Mouse (Mus musculus): Measurements from ENCODE around the gene Mtfr2. TPM values are rescaled to one million over a fixed set of nuclear protein-coding genes. Genes with fewer than 3 reads are reported as not detected.

The Mtfr2 gene
- polyA plus RNA-seq, 1 experiment from 2014 or later, result 2.4 TPM

GRCm38 (mm10) chr10:20390568-20390967 is 43.0 kb downstream of the Mtfr2 start:
- 74% methylated on average over 3 of the region's 3 CpGs for WGBS
- Histone ChIP-seq H3K4me1 (no peaks in the 10 kb centered on the region), H3K4me3 (replicated peaks) (no peak overlapping the region), H3K27me3 (no peaks in the 10 kb centered on the region), H3K27ac (no peak overlapping the region), H3K4me2 (no peak overlapping the region), H3K36me3 (replicated peaks) (no peaks in the 10 kb centered on the region), H3K9ac (no peak overlapping the region), H3K9me3 (no peaks in the 10 kb centered on the region)
- no peak for ATAC-seq (ENCODE audit: low FRiP score)

GRCm38 (mm10) chr10:20394815-20395214 is 47.2 kb downstream of the Mtfr2 start:
- Histone ChIP-seq H3K36me3 (replicated peaks) (no peaks in the 10 kb centered on the region), H3K9ac (no peak overlapping the region), H3K4me3 (replicated peaks) (no peak overlapping the region), H3K27ac (no peak overlapping the region), H3K4me2 (no peak overlapping the region), H3K27me3 (no peaks in the 10 kb centered on the region), H3K9me3 (no peaks in the 10 kb centered on the region), H3K4me1 (no peaks in the 10 kb centered on the region)
- ATAC-seq (ENCODE audit: low FRiP score), result no peak
- 84% methylated on average over 5 of the region's 5 CpGs for WGBS

GRCm38 (mm10) chr10:20395778-20396177 is 48.2 kb downstream of the Mtfr2 start:
- Histone ChIP-seq H3K9ac (no peak overlapping the region), H3K27me3 (no peaks in the 10 kb centered on the region), H3K36me3 (replicated peaks) (no peaks in the 10 kb centered on the region), H3K27ac (no peak overlapping the region), H3K4me1 (no peaks in the 10 kb centered on the region), H3K9me3 (no peaks in the 10 kb centered on the region), H3K4me2 (no peak overlapping the region), H3K4me3 (replicated peaks) (no peak overlapping the region)
- 98% methylated on average over 3 of the region's 3 CpGs for WGBS
- no peak for ATAC-seq (ENCODE audit: low FRiP score)

GRCm38 (mm10) chr10:20398224-20398623 is 50.7 kb downstream of the Mtfr2 start:
- ATAC-seq (ENCODE audit: low FRiP score), result no peak
- no peak overlapping the region for H3K27ac ChIP-seq
- 79% methylated on average over 6 of the region's 6 CpGs for WGBS
- no peaks in the 10 kb centered on the region for H3K4me1 ChIP-seq
- H3K9me3 ChIP-seq, result no peaks in the 10 kb centered on the region
- no peaks in the 10 kb centered on the region for H3K27me3 ChIP-seq
- no peak overlapping the region for H3K4me2 ChIP-seq
- no peaks in the 10 kb centered on the region for H3K36me3 ChIP-seq (replicated peaks)
- H3K4me3 ChIP-seq (replicated peaks), result no peak overlapping the region
- no peak overlapping the region for H3K9ac ChIP-seq

GRCm38 (mm10) chr10:20398641-20399390 is 51.2 kb downstream of the Mtfr2 start:
- Histone ChIP-seq H3K27me3 (no peaks in the 10 kb centered on the region), H3K9me3 (no peaks in the 10 kb centered on the region), H3K4me1 (no peaks in the 10 kb centered on the region), H3K9ac (no peak overlapping the region), H3K4me3 (replicated peaks) (no peak overlapping the region), H3K27ac (no peak overlapping the region), H3K36me3 (replicated peaks) (no peaks in the 10 kb centered on the region), H3K4me2 (no peak overlapping the region)
- WGBS, result 77% methylated on average over 12 of the region's 12 CpGs
- no peak for ATAC-seq (ENCODE audit: low FRiP score)

GRCm38 (mm10) chr10:20400406-20400805 is 52.8 kb downstream of the Mtfr2 start:
- Histone ChIP-seq H3K4me1 (no peaks in the 10 kb centered on the region), H3K4me2 (no peak overlapping the region), H3K36me3 (replicated peaks) (no peaks in the 10 kb centered on the region), H3K27me3 (no peaks in the 10 kb centered on the region), H3K4me3 (replicated peaks) (no peak overlapping the region), H3K9me3 (no peaks in the 10 kb centered on the region), H3K27ac (no peak overlapping the region), H3K9ac (no peak overlapping the region)
- no peak for ATAC-seq (ENCODE audit: low FRiP score)
- WGBS, result 69% methylated on average over 15 of the region's 15 CpGs

GRCm38 (mm10) chr10:20402941-20403340 is 55.4 kb downstream of the Mtfr2 start:
- 81% methylated on average over 5 of the region's 5 CpGs for WGBS

GRCm38 (mm10) chr10:20405471-20405870 is 57.9 kb downstream of the Mtfr2 start:
- Histone ChIP-seq H3K9me3 (no peaks in the 10 kb centered on the region), H3K27me3 (no peaks in the 10 kb centered on the region), H3K36me3 (replicated peaks) (no peaks in the 10 kb centered on the region), H3K4me2 (no peak overlapping the region), H3K4me1 (no peaks in the 10 kb centered on the region), H3K4me3 (replicated peaks) (no peak overlapping the region), H3K27ac (no peak overlapping the region), H3K9ac (no peak overlapping the region)
- ATAC-seq (ENCODE audit: low FRiP score), result peak; percentile 74; the same call in 1 of the 2 replicates
- 94% methylated on average over 2 of the region's 2 CpGs for WGBS

More at GRCm38 (mm10) chr10:20402941-20403340, 55.4 kb downstream of the Mtfr2 start:
- H3K27ac ChIP-seq, result no peak overlapping the region
- no peaks in the 10 kb centered on the region for H3K4me1 ChIP-seq
- no peak overlapping the region for H3K4me2 ChIP-seq
- no peaks in the 10 kb centered on the region for H3K9me3 ChIP-seq
- no peak overlapping the region for H3K9ac ChIP-seq
- no peaks in the 10 kb centered on the region for H3K36me3 ChIP-seq (replicated peaks)
- no peak for ATAC-seq (ENCODE audit: low FRiP score)
- no peak overlapping the region for H3K4me3 ChIP-seq (replicated peaks)
- no peaks in the 10 kb centered on the region for H3K27me3 ChIP-seq

- Histone ChIP-seq H3K36me3 (replicated peaks) (no peaks in the 10 kb centered on the region), H3K4me1 (no peaks in the 10 kb centered on the region), H3K27me3 (no peaks in the 10 kb centered on the region), H3K4me3 (replicated peaks) (no peak overlapping the region), H3K4me2 (no peak overlapping the region), H3K27ac (no peak overlapping the region), H3K9ac (no peak overlapping the region), H3K9me3 (no peaks in the 10 kb centered on the region)
- ATAC-seq (ENCODE audit: low FRiP score), result no peak
- 82% methylated on average over 3 of the region's 3 CpGs for WGBS
Measured at GRCm38 (mm10) chr10:20408336-20408735, 60.8 kb downstream of the Mtfr2 start.

- Histone ChIP-seq H3K27me3 (no peaks in the 10 kb centered on the region), H3K27ac (no peak overlapping the region), H3K9ac (no peak overlapping the region), H3K9me3 (no peaks in the 10 kb centered on the region), H3K4me3 (replicated peaks) (no peak overlapping the region), H3K4me1 (no peaks in the 10 kb centered on the region), H3K4me2 (no peak overlapping the region), H3K36me3 (replicated peaks) (no peaks in the 10 kb centered on the region)
- no peak for ATAC-seq (ENCODE audit: low FRiP score)
- WGBS, result 89% methylated on average over 10 of the region's 10 CpGs
Measured at GRCm38 (mm10) chr10:20409181-20409580, 61.6 kb downstream of the Mtfr2 start.

Other genes starting within 250 kb of the Mtfr2 start
- 6.3 and 8.2 TPM in 2 replicates for gene Map7, start 199.3 kb upstream of the Mtfr2 start, polyA plus RNA-seq (2016; fragmentation: Nextera tagmentation; extraction: Ambion mirVana)
- gene Bclaf1, start 35.3 kb upstream of the Mtfr2 start, polyA plus RNA-seq (2016; fragmentation: Nextera tagmentation; extraction: Ambion mirVana), result 178 and 187 TPM in 2 replicates